Mouse (Mus musculus): ENCODE measurements around the gene Tnpo2.
A peak's percentile ranks its signal among the peaks of the same experiment; 100 is the strongest.

Gene Tnpo2

GRCm38 (mm10) chr8:85036718-85037365, at the start of gene Tnpo2:
Tnpo2 (plus strand) TSS chr8:85036915.
- DNase-seq (ENCODE audit: low spot score in 2 of 2) = peak; percentile 82 to 85

GRCm38 (mm10) chr8:84987388-84987787, 49.3 kb upstream of the Tnpo2 start:
- no peak for DNase-seq (ENCODE audit: low spot score in 2 of 2)

GRCm38 (mm10) chr8:84987903-84988302, 48.8 kb upstream of the Tnpo2 start:
- no peak for DNase-seq (ENCODE audit: low spot score in 2 of 2)

- no peak for DNase-seq (ENCODE audit: low spot score in 2 of 2)
These were observed 47.4 kb upstream of the Tnpo2 start for GRCm38 (mm10) chr8:84989311-84989731.

DNA sequence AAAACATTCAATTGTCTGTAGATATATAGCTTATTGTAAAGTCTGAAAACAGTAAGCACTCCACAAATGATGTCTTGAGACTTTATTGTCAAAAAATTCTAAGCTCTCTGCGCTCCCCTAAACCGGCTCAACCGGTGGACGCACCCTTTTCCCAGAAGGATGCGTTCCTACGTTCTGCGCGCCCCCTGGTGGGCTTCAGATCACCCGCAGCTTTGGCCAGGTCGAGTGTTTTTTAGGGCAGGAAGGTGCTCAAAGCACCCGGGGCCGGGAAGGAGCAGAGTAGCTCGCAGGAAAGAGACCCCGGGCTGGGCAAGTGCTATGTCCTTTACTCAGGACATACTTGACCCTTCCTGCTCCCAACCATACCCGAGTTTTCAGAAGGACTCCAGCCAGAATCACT, 46.9 kb upstream of the Tnpo2 start:
- DNase-seq (ENCODE audit: low spot score in 2 of 2) = peak; percentile 85 to 91

DNA sequence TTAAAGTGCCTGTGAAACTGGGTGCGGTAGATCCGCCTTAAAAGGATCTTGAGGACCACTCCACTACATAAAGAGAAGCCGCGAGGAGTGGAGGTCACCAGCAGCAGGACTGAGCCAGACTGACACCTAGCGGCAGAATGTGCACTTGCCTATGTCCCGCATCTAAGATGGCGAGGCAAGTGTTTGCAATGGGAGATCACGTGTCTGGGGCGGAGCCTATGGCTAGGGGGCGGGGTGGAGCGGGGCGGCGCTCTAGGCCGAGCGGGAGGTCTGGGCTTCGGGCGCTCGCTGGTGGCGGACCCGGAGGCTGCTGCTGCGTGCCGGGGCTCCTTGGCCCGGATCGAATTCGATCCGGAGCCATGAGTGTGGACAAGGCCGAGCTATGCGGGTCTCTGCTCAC, 46.4 kb upstream of the Tnpo2 start, which contains the start of gene Hook2:
Gene Hook2, plus strand, starts transcription at position 255 of the 400 bp plus-strand sequence.
- DNase-seq (ENCODE audit: low spot score in 2 of 2) = peak; percentile 95 to 97

DNA sequence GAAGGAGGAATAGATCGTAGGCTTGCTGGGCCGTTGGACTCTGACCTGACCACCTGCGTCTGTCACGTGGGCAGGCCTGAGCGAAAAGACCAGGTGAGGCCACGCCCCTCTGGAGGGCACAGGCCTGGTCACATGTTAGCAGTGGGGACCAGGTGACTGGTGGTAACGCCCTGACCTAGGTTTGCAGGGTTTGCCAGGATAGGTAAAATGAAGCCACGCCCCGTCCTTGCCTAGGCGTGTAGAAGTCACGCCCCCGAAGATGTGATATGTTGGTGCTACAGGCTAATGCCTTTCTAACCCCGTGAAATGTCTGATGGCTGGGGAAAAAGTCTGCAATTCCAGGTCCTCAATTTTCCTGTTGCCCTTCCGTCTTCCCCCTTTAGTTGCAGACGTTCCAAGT, 45.9 kb upstream of the Tnpo2 start:
- peak in 1 of 2 experiments; percentile 64 for DNase-seq (ENCODE audit: low spot score in 2 of 2)

- DNase-seq (ENCODE audit: low spot score in 2 of 2) = no peak
These were observed 42.3 kb upstream of the Tnpo2 start for GRCm38 (mm10) chr8:84994375-84994774.

GRCm38 (mm10) chr8:84995680-84996079, 41.0 kb upstream of the Tnpo2 start:
- no peak for DNase-seq (ENCODE audit: low spot score in 2 of 2)

DNA sequence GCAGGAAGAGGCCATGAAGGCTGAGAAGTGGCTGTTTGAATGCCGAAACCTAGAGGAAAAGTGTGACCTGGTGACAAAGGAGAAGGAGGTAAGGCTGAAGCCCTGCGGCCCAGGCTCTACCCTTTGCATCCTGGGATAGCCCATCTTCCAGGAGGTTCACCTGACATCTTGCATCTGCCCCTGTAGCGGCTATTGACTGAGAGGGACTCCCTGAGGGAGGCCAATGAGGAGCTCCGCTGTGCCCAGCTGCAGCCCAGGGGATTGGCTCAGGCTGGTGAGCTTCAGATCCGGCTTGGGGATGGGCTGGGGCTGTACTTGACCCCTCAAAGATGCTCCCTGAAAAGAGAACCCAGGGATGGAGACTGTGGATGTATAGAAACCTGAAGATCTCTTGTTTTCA, 39.7 kb upstream of the Tnpo2 start:
- DNase-seq (ENCODE audit: low spot score in 2 of 2) = no peak

DNA sequence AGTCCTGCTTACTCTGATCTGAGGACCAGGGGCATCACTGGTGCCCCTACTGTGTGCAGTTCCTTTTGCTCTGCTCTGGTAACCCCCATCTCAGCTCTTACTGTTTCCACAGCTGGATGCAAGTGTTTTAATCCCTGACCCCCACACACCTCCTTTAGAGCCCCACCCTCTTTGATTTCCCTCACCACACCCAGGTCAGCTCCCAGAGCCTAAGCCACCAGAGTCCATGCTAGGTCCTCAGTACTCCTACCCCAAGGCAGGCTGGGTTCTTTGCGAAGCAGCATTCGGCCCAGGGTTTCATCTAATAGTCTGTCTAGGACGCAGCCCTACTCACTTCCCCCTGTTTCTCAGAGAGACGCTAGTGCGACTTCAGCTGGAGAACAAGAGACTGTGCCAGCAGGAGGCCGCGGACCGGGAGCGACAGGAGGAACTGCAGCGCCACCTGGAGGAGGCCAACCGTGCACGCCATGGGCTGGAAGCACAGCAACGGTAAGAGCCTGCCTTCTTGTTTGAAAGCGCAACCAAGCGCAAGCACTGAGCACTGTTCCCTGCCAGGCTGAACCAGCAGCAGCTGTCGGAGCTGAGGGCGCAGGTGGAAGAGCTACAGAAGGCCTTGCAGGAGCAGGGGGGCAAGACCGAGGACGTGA, 38.9 kb upstream of the Tnpo2 start:
- peak; percentile 90 to 98 for DNase-seq (ENCODE audit: low spot score in 2 of 2)

GRCm38 (mm10) chr8:85007686-85008085, 29.0 kb upstream of the Tnpo2 start:
- DNase-seq (ENCODE audit: low spot score in 2 of 2) = peak in 1 of 2 experiments; percentile 57

DNA sequence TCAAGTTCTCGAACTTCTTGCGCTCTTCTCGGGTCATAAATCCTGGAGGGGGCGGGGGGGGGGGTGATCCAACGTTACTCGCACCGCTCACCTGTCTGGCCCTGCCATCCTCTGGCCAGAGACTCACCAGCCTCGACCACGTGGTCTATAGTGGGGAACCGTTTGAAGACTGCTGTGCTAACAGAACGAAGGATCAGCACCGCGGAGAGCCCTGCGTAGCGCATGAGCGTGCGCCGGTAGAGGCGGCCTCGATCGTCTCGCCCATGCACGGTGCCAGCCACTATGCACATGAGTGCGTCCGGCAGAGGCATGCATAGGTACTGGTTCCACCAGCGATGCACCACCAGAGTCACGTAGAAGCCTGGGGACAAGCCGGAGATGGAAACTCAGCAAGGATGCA, 25.5 kb upstream of the Tnpo2 start:
- DNase-seq (ENCODE audit: low spot score in 2 of 2) = no peak

DNA sequence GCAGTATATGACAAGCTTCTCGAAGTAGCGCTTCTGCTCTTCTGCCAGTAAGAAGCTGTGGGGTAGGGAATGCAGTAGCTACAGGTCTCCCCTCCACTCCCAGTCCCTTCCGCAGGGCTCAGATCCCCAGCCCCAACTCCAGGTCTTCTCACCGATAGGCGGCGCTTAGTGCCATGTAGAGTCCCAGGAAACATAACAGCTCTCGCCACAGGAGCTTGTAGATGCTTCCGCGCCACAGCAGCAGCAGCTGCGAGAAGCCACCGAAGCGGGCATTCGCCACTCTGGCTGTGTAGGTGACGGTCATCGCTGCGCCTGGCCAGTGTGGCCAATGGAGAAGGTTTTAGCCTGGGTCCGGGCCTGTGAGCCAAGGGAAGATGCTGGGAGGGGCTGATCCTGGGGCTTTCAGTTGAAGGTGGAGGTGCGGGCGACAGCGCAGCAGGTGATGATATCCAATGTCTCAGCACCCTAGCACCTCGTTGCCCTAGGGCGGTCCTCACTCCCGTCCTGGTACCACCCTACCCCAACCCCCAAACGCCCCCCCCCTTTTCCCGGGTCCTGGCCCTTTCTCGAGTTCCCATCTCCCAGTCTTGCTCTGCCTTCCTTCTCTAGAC, 23.4 kb upstream of the Tnpo2 start:
- DNase-seq (ENCODE audit: low spot score in 2 of 2) = peak; percentile 72 to 86

GRCm38 (mm10) chr8:85014431-85014830, 22.3 kb upstream of the Tnpo2 start, which contains the start of gene Best2:
Best2 (minus strand) TSS chr8:85014531.
- DNase-seq (ENCODE audit: low spot score in 2 of 2) = no peak

DNA sequence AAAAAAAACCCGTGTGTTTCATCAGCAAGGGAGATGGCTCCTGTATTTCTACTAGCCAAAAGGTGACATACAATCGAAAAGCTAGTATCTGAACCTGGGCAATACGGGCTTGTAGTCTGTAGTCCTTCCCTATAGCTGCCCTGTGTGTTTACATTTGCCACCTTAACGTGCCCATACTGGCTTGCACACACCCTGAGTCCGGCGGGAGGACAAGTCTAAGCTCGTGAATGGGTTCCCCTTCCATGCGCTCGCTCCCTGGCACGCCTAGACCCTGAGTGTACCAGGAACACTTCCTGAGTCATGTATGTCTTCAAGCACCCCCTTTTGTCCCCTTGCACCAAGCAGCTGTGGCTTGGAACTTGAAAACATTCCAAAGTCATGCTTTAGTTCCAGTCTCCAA, 20.0 kb upstream of the Tnpo2 start:
- no peak for DNase-seq (ENCODE audit: low spot score in 2 of 2)

DNA sequence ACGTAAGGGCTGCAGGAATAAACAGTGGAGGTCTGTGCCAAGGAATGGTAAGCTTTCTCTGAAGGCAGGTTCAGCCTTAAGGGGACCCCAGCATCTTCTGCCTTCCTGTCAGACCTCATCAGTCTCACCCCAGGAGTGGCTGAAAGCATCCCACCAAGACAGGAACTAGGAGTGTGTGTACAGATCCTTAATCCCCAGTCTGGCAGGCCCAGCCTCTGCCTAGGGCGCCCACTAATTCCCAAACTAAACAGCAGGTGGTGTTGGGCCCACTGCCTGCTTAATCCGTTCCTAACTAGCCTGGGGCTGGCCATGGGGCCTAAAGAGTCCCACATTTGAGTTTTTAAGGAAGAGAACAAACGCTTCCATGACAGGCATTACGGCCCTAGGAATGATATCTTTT, 19.5 kb upstream of the Tnpo2 start:
- no peak for DNase-seq (ENCODE audit: low spot score in 2 of 2)

GRCm38 (mm10) chr8:85021514-85022055, 15.1 kb upstream of the Tnpo2 start:
- no peak for DNase-seq (ENCODE audit: low spot score in 2 of 2)

DNA sequence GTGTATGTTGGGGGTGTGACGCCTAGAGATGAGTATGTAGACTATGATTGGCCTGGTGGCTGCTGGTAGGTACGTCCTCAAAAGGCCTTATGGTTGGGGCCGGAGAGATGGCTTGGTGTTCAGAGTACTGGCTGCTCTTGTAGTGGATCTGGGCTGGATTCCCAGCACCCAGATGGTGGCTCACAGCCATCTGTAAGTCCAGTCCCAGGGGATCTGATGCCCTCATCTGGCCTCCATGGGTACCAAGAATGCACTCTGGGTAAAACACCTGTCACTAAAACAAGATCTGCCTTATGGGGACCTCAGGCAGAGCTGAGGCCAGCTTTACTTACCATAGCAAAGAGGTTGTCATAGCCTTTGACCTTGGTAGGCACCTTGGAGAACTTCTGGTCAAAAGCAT, 12.9 kb upstream of the Tnpo2 start:
- no peak for DNase-seq (ENCODE audit: low spot score in 2 of 2)

DNA sequence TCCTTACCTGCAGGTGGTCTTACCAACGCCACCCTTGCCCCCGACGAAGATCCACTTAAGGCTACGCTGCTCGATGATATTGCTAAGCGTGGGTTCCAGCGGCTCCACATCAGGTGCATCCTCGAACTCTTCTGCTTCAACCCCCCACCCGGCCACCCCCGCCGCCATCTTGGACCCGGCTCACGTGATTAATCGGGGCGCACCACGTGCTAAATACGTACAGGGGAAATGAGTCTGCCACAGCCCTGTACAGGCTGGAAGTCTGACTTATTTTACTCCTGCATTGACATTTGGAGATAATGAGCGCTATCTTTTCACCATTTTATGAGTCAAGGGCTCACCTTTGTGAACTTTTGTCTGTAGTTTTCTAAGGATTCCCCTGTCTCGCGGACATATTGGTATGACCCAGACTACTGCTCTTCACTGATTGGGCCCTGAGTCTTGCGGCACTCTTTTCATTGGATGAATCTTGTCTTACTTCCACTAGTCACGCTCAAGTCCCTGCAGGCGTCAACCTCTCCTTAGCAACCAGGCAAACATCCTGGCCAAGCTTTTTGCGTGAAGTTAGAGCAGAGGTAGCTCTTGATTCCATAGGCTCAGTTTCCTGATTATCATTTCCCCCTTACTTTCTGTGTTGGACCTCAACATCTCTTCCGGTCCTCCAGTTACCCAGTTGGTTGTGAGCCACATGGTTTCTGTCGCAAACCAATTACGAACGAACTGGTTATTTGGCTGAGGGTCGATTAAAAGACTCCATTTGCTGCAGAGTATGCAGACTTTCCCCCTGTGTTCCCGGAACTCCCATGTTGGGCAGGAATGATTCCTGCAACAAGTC, 11.4 kb upstream of the Tnpo2 start, which contains the start of gene Asna1:
Gene Asna1, minus strand, starts transcription at position 184 of the 835 bp plus-strand sequence.
- peak; percentile 73 to 78 for DNase-seq (ENCODE audit: low spot score in 2 of 2)

DNA sequence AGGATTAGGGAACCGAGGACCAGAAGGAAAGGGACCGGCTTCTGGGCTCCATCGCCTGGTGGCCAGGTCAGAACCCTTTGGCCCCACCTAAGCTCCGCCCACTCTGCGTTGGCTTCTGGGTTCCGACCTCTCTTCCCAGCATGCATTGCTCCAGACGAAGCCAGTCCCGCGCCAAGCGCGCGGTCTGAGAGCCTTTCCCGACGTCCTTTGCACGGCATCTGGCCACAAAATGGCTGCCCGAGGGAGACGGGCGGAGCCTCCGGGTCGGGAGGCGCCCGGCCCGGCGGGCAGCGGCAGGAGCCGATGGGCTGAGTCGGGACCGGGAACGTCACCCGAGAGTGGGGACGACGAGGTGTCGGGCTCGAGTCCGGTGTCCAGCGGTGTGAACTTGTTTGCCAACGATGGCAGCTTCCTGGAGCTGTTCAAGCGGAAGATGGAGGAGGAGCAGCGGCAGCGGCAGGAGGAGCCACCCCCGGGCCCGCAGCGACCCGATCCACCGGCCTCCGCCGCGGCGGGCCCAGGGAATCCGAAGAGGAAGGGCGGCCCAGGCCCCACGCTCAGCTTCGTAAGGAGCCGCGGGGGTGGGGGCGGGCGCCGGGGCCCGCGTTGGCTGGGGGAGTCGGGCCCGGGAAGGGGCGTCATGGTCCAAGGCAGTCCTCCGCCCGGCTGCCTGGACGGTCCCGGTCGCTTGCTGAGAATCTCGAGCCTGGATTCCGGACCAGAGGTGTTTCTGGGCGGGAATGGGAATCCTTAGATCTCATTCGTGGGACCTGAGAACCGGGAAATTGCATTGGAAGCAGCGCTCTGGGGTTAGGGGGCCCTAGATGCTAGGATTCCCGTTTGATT, 9.8 kb upstream of the Tnpo2 start, which contains the start of gene Trir:
Gene Trir, plus strand, starts transcription at position 154 of the 846 bp plus-strand sequence.
- peak; percentile 89 for DNase-seq (ENCODE audit: low spot score in 2 of 2)
